Mouse (Mus musculus): ENCODE measurements around the gene Tigd4. TPM values are rescaled to one million over a fixed set of nuclear protein-coding genes. Genes with fewer than 3 reads are reported as not detected.
"Not testable (repeated sequence)": the region's sequence is repeated elsewhere in the genome, so short reads cannot be mapped to it uniquely, and the experiment has no call there.

The Tigd4 gene
- total RNA-seq (2014; fragmentation: Nextera tagmentation) (not detected in 2 replicates), total RNA-seq (2017) (not detected in 2 replicates)

GRCm38 (mm10) chr3:84593274-84593673 lies at the start of gene Tigd4:
Gene Tigd4, plus strand, starts transcription at chr3:84593574.
- no peak for ATAC-seq (replicated peaks; ENCODE audit: low FRiP score, low TSS enrichment, poor library complexity, severe bottlenecking)

- no peak for ATAC-seq (replicated peaks; ENCODE audit: low FRiP score, low TSS enrichment, poor library complexity, severe bottlenecking)
These were observed 46.2 kb upstream of the Tigd4 start for GRCm38 (mm10) chr3:84547177-84547576.

- no peak for ATAC-seq (replicated peaks; ENCODE audit: low FRiP score, low TSS enrichment, poor library complexity, severe bottlenecking)
These were observed 37.6 kb upstream of the Tigd4 start for GRCm38 (mm10) chr3:84555780-84556179.

DNA sequence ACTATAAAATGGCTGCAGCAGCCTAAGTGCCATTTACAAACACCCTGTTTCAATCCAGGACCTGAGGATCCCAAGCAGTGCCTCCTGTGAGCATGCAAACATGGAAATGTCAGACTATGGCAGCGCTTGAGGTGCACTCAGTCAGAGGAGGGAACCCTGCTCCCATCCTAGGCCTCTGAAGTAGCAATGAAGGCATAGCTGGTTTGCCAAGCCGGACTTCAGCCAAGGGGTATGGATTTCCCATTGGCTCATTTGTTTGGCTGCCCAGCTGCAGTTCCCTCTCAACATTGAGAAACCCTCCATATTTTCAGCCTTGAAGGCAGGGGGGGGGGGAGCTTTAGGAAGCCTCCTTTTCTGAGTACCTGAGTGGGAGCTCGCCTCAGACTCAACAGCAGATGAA lies 35.1 kb upstream of the Tigd4 start:
- no peak for ATAC-seq (replicated peaks; ENCODE audit: low FRiP score, low TSS enrichment, poor library complexity, severe bottlenecking)

DNA sequence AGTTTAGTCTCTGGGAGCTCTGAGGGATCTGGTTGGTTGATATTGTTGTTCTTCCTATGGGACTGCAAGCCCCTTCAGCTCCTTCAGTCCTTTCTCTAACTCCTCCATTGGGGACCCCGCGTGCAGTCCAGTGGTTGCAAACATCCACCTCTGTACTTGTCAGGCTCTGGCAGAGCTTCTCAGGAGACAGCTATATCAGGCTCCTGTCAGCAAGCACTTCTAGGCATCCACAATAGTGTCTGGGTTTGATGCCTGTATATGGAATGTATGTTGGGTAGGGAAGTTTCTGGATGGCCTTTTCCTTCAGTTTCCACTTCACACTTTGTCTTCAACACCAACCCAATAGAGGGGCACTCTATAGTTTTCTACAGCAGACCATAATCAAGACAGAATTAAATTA lies 30.5 kb upstream of the Tigd4 start:
- not testable (repeated sequence) for ATAC-seq (replicated peaks; ENCODE audit: low FRiP score, low TSS enrichment, poor library complexity, severe bottlenecking)

- ATAC-seq (replicated peaks; ENCODE audit: low FRiP score, low TSS enrichment, poor library complexity, severe bottlenecking), result no peak
These were observed 30.0 kb upstream of the Tigd4 start for GRCm38 (mm10) chr3:84563415-84563814.

- no peak for ATAC-seq (replicated peaks; ENCODE audit: low FRiP score, low TSS enrichment, poor library complexity, severe bottlenecking)
These were observed 24.8 kb upstream of the Tigd4 start for GRCm38 (mm10) chr3:84568540-84568939.

GRCm38 (mm10) chr3:84569587-84569986 lies 23.8 kb upstream of the Tigd4 start:
- ATAC-seq (replicated peaks; ENCODE audit: low FRiP score, low TSS enrichment, poor library complexity, severe bottlenecking), result no peak

- ATAC-seq (replicated peaks; ENCODE audit: low FRiP score, low TSS enrichment, poor library complexity, severe bottlenecking), result no peak
These were observed 22.9 kb upstream of the Tigd4 start for GRCm38 (mm10) chr3:84570501-84570900.

- no peak for ATAC-seq (replicated peaks; ENCODE audit: low FRiP score, low TSS enrichment, poor library complexity, severe bottlenecking)
These were observed 12.7 kb upstream of the Tigd4 start for GRCm38 (mm10) chr3:84580716-84581115.

DNA sequence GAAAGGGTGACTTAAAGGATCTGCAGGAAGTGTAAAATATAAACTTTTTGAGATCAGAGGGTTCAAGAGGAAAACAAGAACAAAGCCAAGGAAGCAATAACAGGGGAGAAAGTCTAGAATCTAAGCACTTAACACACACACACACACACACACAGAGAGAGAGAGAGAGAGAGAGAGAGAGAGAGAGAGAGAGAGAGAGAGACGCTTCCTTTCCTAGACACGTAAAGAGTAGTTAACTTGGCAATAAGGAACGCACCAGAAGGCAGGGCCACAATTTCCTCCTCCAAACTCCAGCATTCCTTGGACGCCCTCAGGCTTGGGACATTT lies 11.7 kb upstream of the Tigd4 start:
- ATAC-seq (replicated peaks; ENCODE audit: low FRiP score, low TSS enrichment, poor library complexity, severe bottlenecking), result no peak

DNA sequence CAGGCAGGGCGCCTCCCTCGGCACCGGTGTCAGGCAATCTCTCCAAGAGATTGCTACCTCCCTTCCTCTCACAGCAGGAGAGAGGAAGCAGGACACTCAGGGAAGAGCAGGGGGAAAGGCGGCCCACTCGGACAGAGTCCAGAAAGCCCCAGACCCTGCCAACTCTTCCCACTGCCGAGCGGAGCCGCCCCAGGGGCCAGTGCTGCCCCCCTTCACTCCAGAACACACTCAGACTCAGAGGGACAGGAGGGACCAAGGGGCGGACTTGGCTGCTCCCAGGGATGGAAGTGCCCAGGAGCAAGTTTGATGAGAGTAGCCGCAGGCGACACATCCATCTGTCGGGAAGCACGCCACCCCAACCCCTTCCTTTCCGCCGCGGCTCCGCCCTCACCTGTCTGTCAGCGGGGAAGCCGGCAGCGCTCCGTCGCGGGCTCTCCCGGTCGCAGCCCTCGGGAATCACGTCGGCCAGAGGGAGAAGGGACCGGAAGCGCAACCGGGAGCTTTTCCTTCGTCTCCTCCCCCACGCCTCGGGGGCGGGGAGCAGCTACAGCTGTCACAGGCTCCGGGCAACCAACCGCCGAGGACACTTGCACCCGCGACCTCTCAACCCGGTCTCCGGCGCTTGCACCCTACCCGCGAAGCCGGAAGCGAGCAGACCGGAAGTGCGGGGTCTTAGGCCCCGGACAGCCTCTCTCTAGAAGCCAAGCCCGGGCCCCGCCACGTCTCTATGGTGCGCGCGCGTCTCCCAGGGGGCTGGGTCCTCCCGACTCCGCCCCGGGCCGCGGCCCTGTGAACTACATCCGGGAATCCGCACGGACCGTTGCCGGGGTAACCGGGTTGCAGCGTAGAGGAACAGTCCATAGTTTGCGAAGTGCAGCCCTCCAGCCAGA lies 11.1 kb upstream of the Tigd4 start, which contains the start of gene Arfip1:
TSS of gene Arfip1 (minus strand) at position 603 of the 890 bp plus-strand sequence.
- ATAC-seq (replicated peaks; ENCODE audit: low FRiP score, low TSS enrichment, poor library complexity, severe bottlenecking), result peak; percentile 85

DNA sequence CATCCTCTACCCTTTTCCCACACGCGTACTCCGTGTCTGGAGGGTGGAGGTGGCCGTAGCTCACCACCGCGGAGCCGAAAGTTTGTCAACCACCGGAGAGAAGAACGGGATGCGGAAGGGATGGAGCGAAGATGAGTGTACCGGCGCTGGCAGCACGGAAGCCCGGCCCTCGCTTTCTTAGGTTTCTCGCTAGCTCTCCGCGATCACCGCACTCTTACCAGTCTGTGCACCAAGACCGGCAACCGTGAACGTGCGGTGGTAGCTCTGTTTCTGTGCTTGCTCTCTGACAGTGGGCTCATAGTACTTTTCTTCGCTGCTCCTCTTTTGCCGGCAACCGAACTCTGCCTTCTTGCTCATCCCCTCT lies 10.5 kb upstream of the Tigd4 start:
- no peak for ATAC-seq (replicated peaks; ENCODE audit: low FRiP score, low TSS enrichment, poor library complexity, severe bottlenecking)

DNA sequence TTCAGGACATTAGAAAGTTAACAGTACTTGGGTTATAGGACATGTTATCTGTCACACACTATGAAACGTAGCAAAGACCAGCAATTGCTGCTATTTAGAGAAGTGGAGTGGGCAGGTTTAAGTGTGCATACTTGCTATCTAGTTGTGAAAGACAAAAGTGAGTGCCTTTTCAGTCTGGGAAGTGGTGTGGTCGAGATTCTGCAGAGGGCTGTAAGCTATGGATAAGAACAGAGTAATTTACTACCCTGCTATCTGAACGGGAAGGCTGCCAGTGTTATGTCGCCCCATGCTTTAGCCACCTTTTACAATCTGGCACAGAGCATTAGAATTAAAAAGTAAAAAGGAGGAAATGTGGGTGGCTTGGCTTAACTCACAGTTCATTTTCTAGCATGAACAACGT lies 6.6 kb upstream of the Tigd4 start:
- peak; percentile 83 for ATAC-seq (replicated peaks; ENCODE audit: low FRiP score, low TSS enrichment, poor library complexity, severe bottlenecking)

GRCm38 (mm10) chr3:84594894-84595676 lies 1.7 kb downstream of the Tigd4 start:
- peak; percentile 28; the same call in 1 of the 2 replicates for ATAC-seq (replicated peaks; ENCODE audit: low FRiP score, low TSS enrichment, poor library complexity, severe bottlenecking)

DNA sequence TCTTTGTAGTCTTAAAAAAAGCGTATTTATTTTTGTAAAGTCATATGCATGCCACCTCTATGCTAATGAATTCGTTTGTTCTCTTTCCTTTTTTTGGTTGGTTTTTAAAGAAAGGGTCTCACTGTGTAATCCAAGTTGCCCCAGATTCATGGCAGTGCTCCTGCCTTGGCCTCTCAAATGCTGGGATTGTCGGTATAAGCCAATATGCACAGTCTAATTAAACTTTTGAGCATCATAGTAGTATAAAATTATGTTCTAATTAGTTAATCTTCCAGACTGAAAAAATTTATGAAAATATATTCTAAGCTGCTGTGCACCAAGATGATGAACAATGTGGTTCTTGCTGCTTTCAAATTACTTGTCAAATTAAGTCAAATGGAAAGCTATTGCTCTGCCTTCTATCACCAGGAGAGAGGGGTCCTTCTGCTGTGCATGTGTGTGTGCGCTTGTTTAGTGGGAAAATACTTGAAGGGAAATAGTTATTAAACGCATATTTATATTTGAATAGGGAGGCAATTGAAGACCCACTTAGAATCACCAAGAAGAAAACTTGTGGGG lies 2.4 kb downstream of the Tigd4 start:
- ATAC-seq (replicated peaks; ENCODE audit: low FRiP score, low TSS enrichment, poor library complexity, severe bottlenecking), result no peak

- 0 out of 2 replicates have a peak, but pooled peaks have one; percentile 42 for ATAC-seq (replicated peaks; ENCODE audit: low FRiP score, low TSS enrichment, poor library complexity, severe bottlenecking)
These were observed 4.8 kb downstream of the Tigd4 start for GRCm38 (mm10) chr3:84597996-84598734.

GRCm38 (mm10) chr3:84598756-84599155 lies 5.4 kb downstream of the Tigd4 start:
- no peak for ATAC-seq (replicated peaks; ENCODE audit: low FRiP score, low TSS enrichment, poor library complexity, severe bottlenecking)

GRCm38 (mm10) chr3:84601870-84602495 lies 8.6 kb downstream of the Tigd4 start:
- ATAC-seq (replicated peaks; ENCODE audit: low FRiP score, low TSS enrichment, poor library complexity, severe bottlenecking), result no peak
